Comparison of ENCODE assay signal across 9 mouse cellular contexts in the genomic region with DNA sequence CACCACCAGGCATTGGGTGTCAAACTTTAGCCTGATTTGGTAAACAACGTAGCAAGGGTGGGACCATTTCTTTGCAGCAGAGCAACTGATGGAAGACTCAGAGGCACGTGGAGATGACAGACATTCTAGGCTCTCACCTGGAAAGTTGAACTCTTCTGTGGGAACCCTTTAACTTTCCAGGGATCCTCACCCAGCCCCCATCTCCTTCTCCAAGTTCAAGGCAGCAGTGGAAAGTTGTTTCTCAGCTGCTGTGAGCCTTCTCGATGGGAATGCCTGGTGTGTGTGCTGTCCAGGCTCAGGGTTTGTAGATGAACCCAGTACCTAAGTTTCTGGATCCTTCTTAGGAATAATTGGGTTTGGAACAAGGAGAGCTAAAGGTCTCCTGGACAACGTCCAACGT. TPM values are rescaled to one million over a fixed set of nuclear protein-coding genes. Genes with fewer than 3 reads are reported as not detected.
DNase-seq lines count a peak whose midpoint lies in the region; ATAC-seq and TF ChIP-seq lines count a peak whose summit lies in the region.
"Had no signal": no experiment of that assay in that cellular context is flagged by ENCODE, and none has a peak within 500 bp of the region (broad histone marks: within the 10 kb centered on the region; RNA-seq: fewer than 3 reads in every experiment).

No protein-coding gene starts in this region.

- H3K27me3 ChIP-seq in liver, embryonic 11.5 days (replicated peaks; ENCODE audit: control insufficient read depth, insufficient read depth, low read length) = peaks cover 22% of the 10 kb centered on the region
- H3K27me3 ChIP-seq in forebrain, embryonic 15.5 days = no peaks in the 10 kb centered on the region; the same call in 1 of the 2 replicates
- peaks cover 38% of the 10 kb centered on the region for H3K27me3 ChIP-seq in limb, embryonic 12.5 days

- H3K9me3 ChIP-seq in liver, embryonic 11.5 days (ENCODE audit: control insufficient read depth, low read length) = no peaks in the 10 kb centered on the region
- H3K9me3 ChIP-seq in forebrain, embryonic 15.5 days = no peaks in the 10 kb centered on the region
- no peaks in the 10 kb centered on the region for H3K9me3 ChIP-seq in limb, embryonic 12.5 days

- TF ChIP-seq POLR2A in olfactory bulb, adult 2 months (IDR thresholded peaks at IDR 0.05; ENCODE audit: insufficient read depth, low read depth, low read length) = no peak

- no peak for TF ChIP-seq CTCF in olfactory bulb, adult 2 months (IDR thresholded peaks at IDR 0.05; ENCODE audit: insufficient read depth, low read depth, low read length)

- no peak for DNase-seq in liver, embryonic 11.5 days (ENCODE audit: low spot score)
- DNase-seq in liver = no peak
- no peak for DNase-seq in adrenal gland, adult 2 months
- no peak for DNase-seq in thymus, postnatal 0 days (ENCODE audit: low spot score)
- DNase-seq in left cerebral cortex, postnatal 10 days (ENCODE audit: extremely low spot score in 1 of 2, low spot score in 2 of 2) = no peak

- H3K36me3 ChIP-seq in liver, embryonic 11.5 days (ENCODE audit: control insufficient read depth, insufficient read depth, low read length) = no peaks in the 10 kb centered on the region
- no peaks in the 10 kb centered on the region for H3K36me3 ChIP-seq in forebrain, embryonic 15.5 days
- H3K36me3 ChIP-seq in limb, embryonic 12.5 days = no peaks in the 10 kb centered on the region

- H3K4me2 ChIP-seq in liver, embryonic 11.5 days = peak overlapping the region; percentile 72
- peak overlapping the region; percentile 96 for H3K4me2 ChIP-seq in forebrain, embryonic 15.5 days (replicated peaks)
- H3K4me2 ChIP-seq in limb, embryonic 12.5 days = peak overlapping the region; percentile 77

- H3K4me3 ChIP-seq in liver, embryonic 11.5 days (ENCODE audit: low read depth, low read length) = peak overlapping the region; percentile 51
- peak overlapping the region; percentile 55 for H3K4me3 ChIP-seq in forebrain, embryonic 15.5 days
- H3K4me3 ChIP-seq in limb, embryonic 12.5 days (replicated peaks) = peak overlapping the region; percentile 52
- peak overlapping the region; percentile 54; the same call in 1 of the 2 replicates for H3K4me3 ChIP-seq in olfactory bulb, adult 2 months (ENCODE audit: insufficient read depth, low read depth, low read length)

- ATAC-seq in liver, embryonic 11.5 days (replicated peaks; ENCODE audit: low FRiP score) = no peak
- ATAC-seq in forebrain, embryonic 15.5 days (replicated peaks) = no peak
- no peak for ATAC-seq in limb, embryonic 12.5 days (ENCODE audit: insufficient number of reproducible peaks, insufficient read depth, low FRiP score, low TSS enrichment, low read depth)

- WGBS in liver, embryonic 11.5 days = 39% methylated on average over 5 of the region's 5 CpGs
- 41% methylated on average over 5 of the region's 5 CpGs for WGBS in forebrain, embryonic 15.5 days
- 36% methylated on average over 5 of the region's 5 CpGs for WGBS in limb, embryonic 12.5 days
- WGBS in olfactory bulb, adult 2 months = 41% methylated on average over 5 of the region's 5 CpGs

- intact Hi-C loops in left cerebral cortex, postnatal 10 days (cut with DNase I) = loop anchor here (10.0 kb wide), 1 partner anchor 99 kb away; no protein-coding TSS in a partner anchor

- H3K27ac ChIP-seq in liver, embryonic 11.5 days (ENCODE audit: low read depth, low read length) = no peak overlapping the region
- no peak overlapping the region for H3K27ac ChIP-seq in forebrain, embryonic 15.5 days (replicated peaks)
- no peak overlapping the region for H3K27ac ChIP-seq in limb, embryonic 12.5 days
- H3K27ac ChIP-seq in olfactory bulb, adult 2 months (ENCODE audit: insufficient read depth, low read depth, low read length) = no peak overlapping the region

- H3K4me1 ChIP-seq in liver, embryonic 11.5 days (replicated peaks; ENCODE audit: control insufficient read depth, insufficient read depth, low read length) = peaks cover 12% of the 10 kb centered on the region
- peaks cover 8% of the 10 kb centered on the region for H3K4me1 ChIP-seq in forebrain, embryonic 15.5 days
- peaks cover 4% of the 10 kb centered on the region for H3K4me1 ChIP-seq in limb, embryonic 12.5 days (replicated peaks)
- H3K4me1 ChIP-seq in olfactory bulb, adult 2 months (ENCODE audit: control insufficient read depth, insufficient read depth, low read length) = peaks cover 7% of the 10 kb centered on the region

- H3K9ac ChIP-seq in liver, embryonic 11.5 days (ENCODE audit: low read depth, low read length) = no peak overlapping the region
- no peak overlapping the region for H3K9ac ChIP-seq in forebrain, embryonic 15.5 days (replicated peaks)
- peak overlapping the region; percentile 71; the same call in 1 of the 2 replicates for H3K9ac ChIP-seq in limb, embryonic 12.5 days (replicated peaks)

RNA-seq across cellular contexts. Expression of a gene that starts 0.3 kb away (rescaled TPM):
- polyA plus RNA-seq in liver, embryonic 11.5 days (2014; fragmentation: Nextera tagmentation; extraction: Ambion mirVana) = 4.8 and 5.5 TPM in 2 replicates
- polyA plus RNA-seq in forebrain, embryonic 15.5 days (2015; fragmentation: Nextera tagmentation; extraction: Ambion mirVana) = 6.5 and 7.1 TPM in 2 replicates
- polyA plus RNA-seq in limb, embryonic 12.5 days (2016; fragmentation: Nextera tagmentation; extraction: Ambion mirVana) = 7.0 and 7.6 TPM in 2 replicates
- not detected in 2 replicates for polyA plus RNA-seq in olfactory bulb, adult 2 months (2012; ENCODE audit: insufficient read depth, insufficient read length, low replicate concordance, missing spikeins)
- 10 to 100 TPM; 14.0 to 17.1 TPM for total RNA-seq in adrenal gland, adult 2 months (2021)
- 7.1 and 7.9 TPM in 2 replicates for polyA plus RNA-seq in adrenal gland, adult 2 months (2012; rRNA removed)
- 3.7 and 4.0 TPM in 2 replicates for polyA plus RNA-seq in thymus, postnatal 0 days (2015; fragmentation: Nextera tagmentation; extraction: Ambion mirVana)
- total RNA-seq in left cerebral cortex, postnatal 10 days (2021) = 1 to 10 TPM; 4.6 to 5.4 TPM

RNA-seq across cellular contexts. Expression of a gene that starts 22.5 kb away (rescaled TPM):
- not detected in 2 replicates for polyA plus RNA-seq in liver, embryonic 11.5 days (2014; fragmentation: Nextera tagmentation; extraction: Ambion mirVana)
- polyA plus RNA-seq in forebrain, embryonic 15.5 days (2015; fragmentation: Nextera tagmentation; extraction: Ambion mirVana) = not detected in 2 replicates
- polyA plus RNA-seq in limb, embryonic 12.5 days (2016; fragmentation: Nextera tagmentation; extraction: Ambion mirVana) = not detected in 2 replicates
- polyA plus RNA-seq in olfactory bulb, adult 2 months (2012; ENCODE audit: insufficient read depth, insufficient read length, low replicate concordance, missing spikeins) = not detected in 2 replicates
- under 1 TPM; 0.17 TPM for total RNA-seq in adrenal gland, adult 2 months (2021)
- polyA plus RNA-seq in adrenal gland, adult 2 months (2012; rRNA removed) = 0.07 and 0.19 TPM in 2 replicates
- not detected in 2 replicates for polyA plus RNA-seq in thymus, postnatal 0 days (2015; fragmentation: Nextera tagmentation; extraction: Ambion mirVana)
- not detected for total RNA-seq in left cerebral cortex, postnatal 10 days (2021)
- total RNA-seq: gastrocnemius, adult 18-20 months had no signal
